Mouse (Mus musculus) liver, embryonic 13.5 days (tissue): ENCODE data around the gene Btbd35f8. TPM values are rescaled to one million over a fixed set of nuclear protein-coding genes. Genes with fewer than 3 reads are reported as not detected.
"Not testable (repeated sequence)": the region's sequence is repeated elsewhere in the genome, so short reads cannot be mapped to it uniquely, and the experiment has no call there.

Experiments used
- ATAC-seq: fragments of 200-750 bp; cut with Nextera tagmentation; 2 replicates; pipeline ENCODE4 v1.8.0; 2017; ENCODE audit warnings: low read depth, mild to moderate bottlenecking, moderate number of reproducible peaks, moderate library complexity
- DNase-seq: peaks from one replicate; pipeline ENCODE4 v3.0.0; 2022
- H3K27ac ChIP-seq: fragments of 300-500 bp; sonication (generic); 2 replicates; pipeline ENCODE4 v1.5.1; 2015; ENCODE audit warnings: moderate library complexity, mild to moderate bottlenecking, inconsistent platforms
- H3K27me3 ChIP-seq: fragments of 300-500 bp; sonication (generic); 2 replicates; pipeline ENCODE4 v1.6.1; 2015; ENCODE audit warnings: mild to moderate bottlenecking, inconsistent platforms
- H3K36me3 ChIP-seq: fragments of 300-500 bp; sonication (generic); 2 replicates; pipeline ENCODE4 v1.6.1; 2015; ENCODE audit warnings: mild to moderate bottlenecking, inconsistent platforms
- H3K4me1 ChIP-seq: fragments of 300-500 bp; sonication (generic); replicated peaks from 2 replicates; pipeline ENCODE4 v1.6.1; 2015; ENCODE audit warnings: inconsistent platforms
- H3K4me2 ChIP-seq: fragments of 300-500 bp; sonication (generic); 2 replicates; pipeline ENCODE4 v1.6.1; 2015; ENCODE audit warnings: inconsistent platforms, mild to moderate bottlenecking, moderate library complexity
- H3K4me3 ChIP-seq: fragments of 300-500 bp; sonication (generic); replicated peaks from 2 replicates; pipeline ENCODE4 v1.5.1; 2015; ENCODE audit warnings: mild to moderate bottlenecking, inconsistent platforms
- H3K9ac ChIP-seq: fragments of 300-500 bp; sonication (generic); 2 replicates; pipeline ENCODE4 v1.6.1; 2015; ENCODE audit warnings: mild to moderate bottlenecking, inconsistent platforms
- H3K9me3 ChIP-seq: fragments of 300-500 bp; sonication (generic); replicated peaks from 2 replicates; pipeline ENCODE4 v1.6.1; 2016; ENCODE audit warnings: inconsistent platforms
- WGBS: fragments of 180-500 bp; shearing (Covaris S2); methylation state at CpG from one replicate; pipeline ENCODE4 v1.1.7; 2015; ENCODE audit not compliant: insufficient replicate concordance; 5-methylcytosine and 5-hydroxymethylcytosine counted together
- polyA plus RNA-seq: library from polyadenylated mRNA; unstranded; fragments of >200 nt; fragmentation: Nextera tagmentation; extraction: Ambion mirVana; gene quantifications from 2 replicates; pipeline ENCODE4 v1.2.1, GENCODE M21; 2015

The Btbd35f8 gene
- polyA plus RNA-seq = not detected in 2 replicates

GRCm38 (mm10) chrX:34450224-34450623 lies at the start of gene Btbd35f8:
Gene Btbd35f8 (plus strand): TSS chrX:34450524.
- not testable (repeated sequence) for H3K9me3 ChIP-seq, DNase-seq, ATAC-seq, H3K9ac ChIP-seq, H3K4me1 ChIP-seq, H3K36me3 ChIP-seq, H3K27me3 ChIP-seq, H3K27ac ChIP-seq, H3K4me3 ChIP-seq, H3K4me2 ChIP-seq
- no CpG with 5 or more reads among the region's 3 CpGs for WGBS

Other genes starting within 250 kb of the Btbd35f8 start
- gene Spin2g, start 211.8 kb upstream of the Btbd35f8 start, polyA plus RNA-seq = not detected in 2 replicates